Mouse (Mus musculus): Measurements from ENCODE around the gene Zfp853. TPM values are rescaled to one million over a fixed set of nuclear protein-coding genes. Genes with fewer than 3 reads are reported as not detected.

Gene Zfp853
- total RNA-seq, 2 experiments from 2014 or later = 5.8 to 7.1 TPM

DNA sequence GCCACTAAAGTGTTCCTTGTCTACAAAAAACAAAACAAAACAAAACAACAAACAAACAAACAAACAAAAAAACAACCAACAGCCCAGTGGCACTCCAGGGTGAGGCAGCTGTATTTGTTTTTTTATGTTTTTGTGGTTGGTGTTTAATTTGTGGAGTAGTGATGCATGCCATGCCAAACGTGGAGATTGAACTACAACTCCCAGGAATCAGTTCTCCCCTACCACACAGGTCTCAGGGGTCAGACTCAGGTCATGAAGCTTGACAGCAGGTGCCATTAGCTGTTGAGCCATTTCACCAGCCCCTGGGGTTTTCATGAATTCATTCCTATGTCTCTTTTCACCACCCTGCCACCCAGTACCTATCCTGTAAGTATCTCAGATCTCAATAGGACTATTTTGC lies 28.0 kb downstream of the Zfp853 start:
- intact Hi-C loops (cut with DNase I) = no loop called here
- no peak for DNase-seq (ENCODE audit: extremely low spot score in 1 of 2, low spot score in 2 of 2)
- Histone ChIP-seq H3K27ac (no peak overlapping the region), H3K4me3 (no peak overlapping the region)
- no peak for TF ChIP-seq CTCF (IDR thresholded peaks at IDR 0.05)

DNA sequence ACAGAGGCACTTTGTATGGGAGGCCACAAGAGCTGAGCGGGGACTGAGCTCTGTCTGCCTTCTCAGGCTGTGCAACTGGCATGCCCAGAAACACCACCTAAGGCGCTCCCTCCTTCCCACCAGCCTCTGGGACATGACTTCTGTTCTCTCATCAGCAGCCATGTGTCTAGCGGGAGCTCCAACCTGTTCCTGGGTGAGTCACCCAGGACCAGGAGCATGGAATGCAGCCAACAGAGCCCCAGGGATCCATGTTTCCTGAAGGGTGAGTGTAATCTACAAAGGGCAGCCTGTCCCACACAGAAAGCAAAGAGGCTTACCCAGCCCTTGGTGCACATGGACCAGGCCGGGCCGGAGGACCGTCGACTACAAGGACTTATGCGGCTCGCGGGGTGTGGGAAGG lies 28.7 kb downstream of the Zfp853 start:
- intact Hi-C loops (cut with DNase I) = no loop called here
- peak in 1 of 2 experiments; percentile 27 for DNase-seq (ENCODE audit: extremely low spot score in 1 of 2, low spot score in 2 of 2)
- no peak overlapping the region for H3K4me3 ChIP-seq
- no peak overlapping the region for H3K27ac ChIP-seq
- no peak for TF ChIP-seq CTCF (IDR thresholded peaks at IDR 0.05)

DNA sequence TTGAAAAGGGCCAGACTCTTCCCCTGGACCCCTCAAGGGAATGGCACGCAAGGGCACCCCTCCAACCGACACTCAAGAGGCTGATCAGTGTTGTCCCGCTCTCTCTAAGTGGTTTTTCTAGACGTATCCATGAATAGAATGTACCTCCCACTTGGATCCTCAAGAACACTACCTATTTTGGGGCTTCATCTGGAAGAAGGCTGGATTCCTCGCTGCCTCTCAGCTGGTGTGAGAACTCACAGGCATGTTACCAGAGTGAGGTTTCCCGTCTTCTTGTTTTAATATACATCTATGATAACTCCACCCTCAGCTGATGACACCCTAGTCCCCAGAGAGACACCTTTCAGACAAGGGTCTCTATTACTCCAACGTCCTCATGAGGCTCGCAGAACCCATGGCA lies 31.8 kb downstream of the Zfp853 start:
- intact Hi-C loops (cut with DNase I) = no loop called here
- H3K27ac ChIP-seq = peak overlapping the region; percentile 81
- DNase-seq (ENCODE audit: extremely low spot score in 1 of 2, low spot score in 2 of 2) = no peak
- TF ChIP-seq CTCF (IDR thresholded peaks at IDR 0.05) = no peak
- H3K4me3 ChIP-seq = no peak overlapping the region

DNA sequence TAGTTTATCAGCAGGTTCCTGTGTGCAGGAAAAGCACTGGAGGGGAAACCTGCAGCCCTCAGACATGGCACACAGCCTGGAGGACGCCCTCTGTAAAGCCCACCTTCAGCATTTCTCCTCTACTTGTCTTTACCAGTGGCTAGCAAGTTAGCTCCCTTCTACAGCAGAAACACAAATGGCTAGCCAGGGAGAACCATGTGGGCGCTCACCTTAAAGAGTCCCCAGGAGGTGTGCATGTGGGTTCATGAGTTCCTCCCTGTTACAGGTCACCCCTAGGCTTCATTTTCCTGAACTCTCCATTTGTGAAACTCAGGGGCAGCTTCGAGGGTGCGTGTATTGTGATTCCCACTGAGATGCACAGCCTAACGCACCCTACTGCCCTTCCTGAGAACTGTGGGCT lies 37.6 kb downstream of the Zfp853 start:
- no peak overlapping the region for H3K27ac ChIP-seq
- DNase-seq (ENCODE audit: extremely low spot score in 1 of 2, low spot score in 2 of 2) = no peak
- H3K4me3 ChIP-seq = no peak overlapping the region
- TF ChIP-seq CTCF (IDR thresholded peaks at IDR 0.05) = no peak
- intact Hi-C loops (cut with DNase I) = no loop called here

DNA sequence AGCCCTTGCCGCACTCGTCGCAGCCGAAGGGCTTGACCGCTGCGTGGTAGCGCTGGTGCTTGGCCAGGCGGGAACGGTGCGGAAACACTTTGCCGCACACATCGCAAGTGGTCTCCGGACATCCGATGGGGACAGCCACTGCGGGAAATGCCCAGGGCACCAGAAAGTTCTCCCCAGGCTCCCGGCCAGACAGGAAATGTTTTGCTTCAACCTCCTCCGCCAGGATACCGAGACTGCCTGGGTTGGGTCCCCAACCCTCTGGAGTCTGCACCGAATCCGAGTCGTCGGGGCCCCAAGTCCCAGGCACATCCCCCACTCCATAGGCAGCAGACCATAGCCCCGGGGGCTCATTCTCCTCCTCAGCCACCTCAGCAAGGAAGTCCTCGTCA lies 38.3 kb downstream of the Zfp853 start:
- TF ChIP-seq CTCF (IDR thresholded peaks at IDR 0.05) = no peak
- Histone ChIP-seq H3K4me3 (no peak overlapping the region), H3K27ac (no peak overlapping the region)
- intact Hi-C loops (cut with DNase I) = no loop called here
- DNase-seq (ENCODE audit: extremely low spot score in 1 of 2, low spot score in 2 of 2) = peak in 1 of 2 experiments; percentile 26

DNA sequence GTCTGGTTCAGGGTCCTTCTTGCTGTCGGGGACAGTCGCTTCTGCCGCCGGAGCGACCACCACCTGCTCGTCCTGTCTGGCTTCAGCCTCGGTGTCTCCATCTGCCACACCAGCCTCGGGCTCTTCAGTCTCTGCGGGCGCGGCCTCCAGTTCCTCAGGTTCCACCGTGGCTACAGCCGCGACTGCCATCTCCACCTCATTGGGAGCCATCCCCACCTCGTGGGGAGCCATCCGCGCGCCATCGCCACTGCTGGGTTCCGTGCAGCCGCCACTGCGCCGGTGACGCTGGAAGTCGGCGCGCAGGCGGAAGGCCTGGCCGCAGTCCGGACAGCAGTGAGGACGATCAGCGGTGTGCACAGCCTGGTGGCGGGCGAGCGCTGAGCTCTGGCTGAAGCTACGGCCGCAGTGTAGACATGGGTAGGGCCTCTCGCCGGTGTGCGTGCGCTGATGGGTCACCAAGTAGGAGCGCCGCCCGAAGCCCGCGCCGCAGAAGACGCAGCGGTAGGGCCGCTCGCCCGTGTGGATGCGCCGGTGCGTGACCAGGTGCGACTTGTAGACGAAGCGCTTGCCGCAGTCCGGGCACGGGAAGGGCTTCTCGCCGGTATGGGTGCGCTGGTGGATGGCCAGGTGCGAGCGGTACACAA lies 38.8 kb downstream of the Zfp853 start:
- no peak overlapping the region; the same call in 1 of the 2 replicates for H3K4me3 ChIP-seq
- TF ChIP-seq CTCF (IDR thresholded peaks at IDR 0.05) = no peak
- no peak overlapping the region for H3K27ac ChIP-seq
- no peak for DNase-seq (ENCODE audit: extremely low spot score in 1 of 2, low spot score in 2 of 2)
- intact Hi-C loops (cut with DNase I) = loop anchor here (5.0 kb wide), 1 partner anchor 43 kb away; no protein-coding TSS in a partner anchor

DNA sequence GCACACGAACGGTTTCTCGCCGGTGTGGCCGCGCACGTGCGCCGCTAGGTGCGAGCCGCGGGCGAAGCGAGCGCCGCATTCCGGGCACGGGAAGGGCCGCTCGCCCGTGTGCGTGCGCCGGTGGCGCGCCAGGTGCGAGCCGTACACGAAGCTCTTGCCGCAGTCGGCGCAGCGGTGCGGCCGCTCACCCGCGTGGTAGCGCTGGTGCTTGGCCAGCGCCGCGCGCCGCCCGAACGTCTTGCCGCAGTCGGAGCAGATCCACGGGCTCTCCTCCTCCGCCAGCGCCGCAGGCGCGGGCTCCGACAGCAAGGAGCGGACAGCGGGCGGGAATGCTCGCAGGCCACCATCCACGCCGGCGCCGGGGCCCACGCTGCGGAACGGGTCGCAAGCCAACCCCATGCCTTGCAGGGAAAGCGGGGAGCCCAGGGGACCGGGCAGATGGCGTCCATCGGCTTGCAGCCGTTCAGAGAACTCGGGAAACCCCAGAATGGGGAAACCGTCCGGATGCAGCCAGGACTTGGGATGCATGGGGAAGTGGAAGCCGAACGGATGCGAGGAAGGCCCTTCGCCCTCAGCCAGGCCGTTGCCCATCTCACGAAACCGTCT lies 39.4 kb downstream of the Zfp853 start:
- Histone ChIP-seq H3K4me3 (peak overlapping the region; percentile 39), H3K27ac (no peak overlapping the region; the same call in 1 of the 2 replicates)
- no peak for TF ChIP-seq CTCF (IDR thresholded peaks at IDR 0.05)
- DNase-seq (ENCODE audit: extremely low spot score in 1 of 2, low spot score in 2 of 2) = peak; percentile 28 to 64
- intact Hi-C loops (cut with DNase I) = loop anchor here (5.0 kb wide), 1 partner anchor 43 kb away; no protein-coding TSS in a partner anchor

DNA sequence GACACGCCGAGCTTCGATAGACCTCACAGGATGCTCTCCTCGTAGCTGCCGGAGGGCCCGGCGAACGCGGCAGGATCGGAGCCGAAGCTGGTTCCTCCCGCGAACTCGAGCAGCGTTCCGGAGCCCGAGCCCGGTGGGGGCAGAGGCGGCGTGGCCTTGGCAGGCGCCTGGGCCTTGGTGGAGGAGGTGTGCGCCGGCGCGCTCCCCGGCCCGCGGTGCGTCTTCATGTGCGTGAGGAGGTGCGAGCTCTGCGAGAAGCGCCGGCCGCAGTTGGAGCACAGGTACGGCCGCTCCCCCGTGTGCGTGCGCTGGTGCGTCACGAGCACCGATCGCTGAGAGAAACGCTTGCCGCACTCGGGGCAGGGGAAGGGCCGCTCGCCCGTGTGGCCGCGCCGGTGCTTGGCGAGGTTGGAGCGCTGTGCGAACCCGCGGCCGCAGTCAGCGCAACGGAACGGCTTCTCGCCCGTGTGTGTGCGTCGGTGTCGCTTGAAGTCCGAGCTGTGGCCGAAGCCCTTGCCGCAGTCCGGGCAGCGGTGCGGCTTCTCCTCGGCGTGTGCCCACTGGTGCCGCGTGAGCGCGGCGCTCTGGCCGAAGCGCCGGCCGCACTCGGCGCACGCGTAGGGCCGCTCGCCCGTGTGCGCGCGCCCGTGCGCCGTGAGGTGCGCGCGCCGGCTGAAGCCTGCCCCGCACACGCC lies 40.1 kb downstream of the Zfp853 start:
- peak in 1 of 2 experiments; percentile 30 for DNase-seq (ENCODE audit: extremely low spot score in 1 of 2, low spot score in 2 of 2)
- Histone ChIP-seq H3K4me3 (peak overlapping the region; percentile 39), H3K27ac (peak overlapping the region; percentile 59)
- TF ChIP-seq CTCF (IDR thresholded peaks at IDR 0.05) = no peak
- intact Hi-C loops (cut with DNase I) = loop anchor here (5.0 kb wide), 1 partner anchor 44 kb away; no protein-coding TSS in a partner anchor

DNA sequence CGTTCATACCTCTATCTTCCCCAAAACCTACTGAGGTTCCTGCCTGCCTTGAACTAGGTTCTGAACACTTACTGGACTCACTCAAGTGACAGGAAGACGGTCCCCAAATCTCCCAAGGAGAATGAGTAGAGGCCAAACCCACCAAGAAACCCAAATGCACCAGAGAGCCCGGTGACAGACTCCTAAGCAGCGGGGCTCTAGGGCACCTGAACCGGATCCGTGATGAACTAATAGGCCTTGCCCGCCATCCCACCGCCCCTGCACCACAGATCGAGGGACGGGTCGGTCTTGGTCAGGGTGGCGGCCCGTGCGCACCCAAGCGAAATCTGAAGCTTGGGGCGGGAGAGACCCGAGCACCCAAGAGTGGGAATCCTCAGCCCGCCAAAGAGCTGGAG lies 40.6 kb downstream of the Zfp853 start:
- Histone ChIP-seq H3K27ac (no peak overlapping the region), H3K4me3 (peak overlapping the region; percentile 39)
- no peak for DNase-seq (ENCODE audit: extremely low spot score in 1 of 2, low spot score in 2 of 2)
- intact Hi-C loops (cut with DNase I) = loop anchor here (5.0 kb wide), 1 partner anchor 45 kb away; no protein-coding TSS in a partner anchor
- TF ChIP-seq CTCF (IDR thresholded peaks at IDR 0.05) = no peak

DNA sequence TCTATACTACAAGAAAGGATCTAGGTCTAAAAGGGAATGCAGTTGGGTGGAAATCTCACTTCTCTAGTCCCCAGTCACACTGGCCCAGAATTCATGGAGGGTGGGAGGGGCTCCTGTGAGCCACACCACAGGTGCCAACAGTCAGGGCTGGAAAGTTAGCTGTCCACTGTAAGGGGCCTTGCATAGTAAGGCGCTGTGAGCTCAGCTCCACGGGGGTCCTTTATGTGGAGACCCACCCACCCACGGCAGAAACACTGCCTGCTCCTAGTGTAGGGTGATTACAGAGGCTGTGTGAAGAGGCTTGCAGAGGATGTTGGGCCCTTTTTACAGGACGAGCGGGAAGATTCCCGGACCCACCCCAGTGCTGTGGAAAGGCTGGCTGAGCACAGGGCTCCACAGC lies 41.4 kb downstream of the Zfp853 start:
- no peak overlapping the region for H3K27ac ChIP-seq
- no peak overlapping the region for H3K4me3 ChIP-seq
- no peak for TF ChIP-seq CTCF (IDR thresholded peaks at IDR 0.05)
- intact Hi-C loops (cut with DNase I) = loop anchor here (5.0 kb wide), 1 partner anchor 45 kb away; no protein-coding TSS in a partner anchor
- DNase-seq (ENCODE audit: extremely low spot score in 1 of 2, low spot score in 2 of 2) = no peak

DNA sequence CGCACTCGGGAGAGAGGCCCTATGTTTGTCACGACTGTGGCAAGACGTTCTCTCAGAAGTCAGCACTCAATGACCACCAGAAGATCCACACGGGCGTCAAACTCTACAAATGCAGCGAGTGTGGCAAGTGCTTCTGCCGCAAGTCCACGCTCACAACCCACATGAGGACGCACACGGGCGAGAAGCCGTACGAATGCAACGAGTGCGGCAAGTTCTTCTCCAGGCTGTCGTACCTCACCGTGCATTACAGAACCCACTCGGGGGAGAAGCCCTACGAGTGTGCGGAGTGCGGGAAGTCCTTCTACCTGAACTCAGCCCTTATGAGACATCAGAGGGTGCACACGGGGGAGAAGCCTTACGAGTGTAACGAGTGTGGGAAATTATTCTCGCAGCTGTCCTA lies 48.5 kb downstream of the Zfp853 start:
- Histone ChIP-seq H3K4me3 (no peak overlapping the region), H3K27ac (no peak overlapping the region)
- intact Hi-C loops (cut with DNase I) = no loop called here
- no peak for TF ChIP-seq CTCF (IDR thresholded peaks at IDR 0.05)
- no peak for DNase-seq (ENCODE audit: extremely low spot score in 1 of 2, low spot score in 2 of 2)

Other genes with a start within 250 kb of the Zfp853 start
- 10 to 100 TPM; 40.7 to 47.8 TPM for gene Rnf216, start 180.6 kb downstream of the Zfp853 start, total RNA-seq (2021)
- under 1 TPM in 1 of 2 experiments, not detected in 1; 0.12 TPM for gene Olfr718-ps1, start 146.0 kb downstream of the Zfp853 start, total RNA-seq (2021)
- gene Rbak, start 112.8 kb downstream of the Zfp853 start, total RNA-seq (2021) = 10 to 100 TPM; 14.2 to 14.5 TPM
- not detected for gene Spdye4b, start 112.6 kb downstream of the Zfp853 start, total RNA-seq (2021)
- gene Spdye4a, start 66.7 kb downstream of the Zfp853 start, total RNA-seq (2021) = not detected
- 10 to 100 TPM; 31.4 to 32.9 TPM for gene Zfp12, start 58.5 kb downstream of the Zfp853 start, total RNA-seq (2021)
- 10 to 100 TPM; 20.0 to 23.4 TPM for gene Zfp316, start 23.6 kb downstream of the Zfp853 start, total RNA-seq (2021)
- 10 to 100 TPM; 24.2 to 25.5 TPM for gene E130309D02Rik, start 21.7 kb upstream of the Zfp853 start, total RNA-seq (2021)
- 10 to 100 TPM; 41.8 to 42.3 TPM for gene Zdhhc4, start 35.6 kb upstream of the Zfp853 start, total RNA-seq (2021)
- 1 to 10 TPM; 2.2 to 2.7 TPM for gene Grid2ip, start 63.7 kb upstream of the Zfp853 start, total RNA-seq (2021)
- 10 to 100 TPM; 33.3 to 33.4 TPM for gene Kdelr2, start 110.2 kb upstream of the Zfp853 start, total RNA-seq (2021)
- gene Daglb, start 171.0 kb upstream of the Zfp853 start, total RNA-seq (2021) = 10 to 100 TPM; 32.5 to 36.1 TPM
- 100 to 1,000 TPM; 344 to 351 TPM for gene Rac1, start 234.4 kb upstream of the Zfp853 start, total RNA-seq (2021)